Mouse (Mus musculus) limb, embryonic 15.5 days (tissue): Measurements from ENCODE around the gene Tnfaip8l2. TPM values are rescaled to one million over a fixed set of nuclear protein-coding genes. Genes with fewer than 3 reads are reported as not detected.
"Not testable (repeated sequence)": the region's sequence is repeated elsewhere in the genome, so short reads cannot be mapped to it uniquely, and the experiment has no call there.

Experiments
- ATAC-seq: fragments of 200-750 bp; cut with Nextera tagmentation; 2 replicates; pipeline ENCODE4 v1.8.0; 2017; ENCODE audit warnings: low read depth, moderate TSS enrichment; ENCODE audit not compliant: insufficient number of reproducible peaks, low FRiP score, low TSS enrichment
- H3K27ac ChIP-seq: fragments of 300-500 bp; sonication (generic); 2 replicates; pipeline ENCODE4 v1.5.1; 2015; ENCODE audit warnings: moderate library complexity, mild to moderate bottlenecking, inconsistent platforms
- H3K27me3 ChIP-seq: fragments of 300-500 bp; sonication (generic); 2 replicates; pipeline ENCODE4 v1.6.1; 2015; ENCODE audit warnings: inconsistent platforms
- H3K36me3 ChIP-seq: fragments of 300-500 bp; sonication (generic); 2 replicates; pipeline ENCODE4 v1.6.1; 2015; ENCODE audit warnings: inconsistent platforms
- H3K4me1 ChIP-seq: fragments of 300-500 bp; sonication (generic); 2 replicates; pipeline ENCODE4 v1.6.1; 2015; ENCODE audit warnings: inconsistent platforms
- H3K4me2 ChIP-seq: fragments of 300-500 bp; sonication (generic); 2 replicates; pipeline ENCODE4 v1.6.1; 2015; ENCODE audit warnings: mild to moderate bottlenecking, inconsistent platforms
- H3K4me3 ChIP-seq: fragments of 300-500 bp; sonication (generic); 2 replicates; pipeline ENCODE4 v1.5.1; 2015; ENCODE audit warnings: mild to moderate bottlenecking, inconsistent platforms
- H3K9ac ChIP-seq: fragments of 300-500 bp; sonication (generic); 2 replicates; pipeline ENCODE4 v1.6.1; 2015; ENCODE audit warnings: inconsistent platforms
- H3K9me3 ChIP-seq: fragments of 300-500 bp; sonication (generic); 2 replicates; pipeline ENCODE4 v1.6.1; 2016; ENCODE audit warnings: inconsistent platforms
- WGBS: fragments of 180-500 bp; shearing (Covaris S2); methylation state at CpG from one replicate; pipeline ENCODE4 v1.1.7; 2015; 5-methylcytosine and 5-hydroxymethylcytosine counted together
- polyA plus RNA-seq: library from polyadenylated mRNA; unstranded; fragments of >200 nt; fragmentation: Nextera tagmentation; extraction: Ambion mirVana; gene quantifications from 2 replicates; pipeline ENCODE4 v1.2.1, GENCODE M21; 2015

The Tnfaip8l2 gene
- polyA plus RNA-seq, 1 experiment from 2014 or later: 6.1 TPM

DNA sequence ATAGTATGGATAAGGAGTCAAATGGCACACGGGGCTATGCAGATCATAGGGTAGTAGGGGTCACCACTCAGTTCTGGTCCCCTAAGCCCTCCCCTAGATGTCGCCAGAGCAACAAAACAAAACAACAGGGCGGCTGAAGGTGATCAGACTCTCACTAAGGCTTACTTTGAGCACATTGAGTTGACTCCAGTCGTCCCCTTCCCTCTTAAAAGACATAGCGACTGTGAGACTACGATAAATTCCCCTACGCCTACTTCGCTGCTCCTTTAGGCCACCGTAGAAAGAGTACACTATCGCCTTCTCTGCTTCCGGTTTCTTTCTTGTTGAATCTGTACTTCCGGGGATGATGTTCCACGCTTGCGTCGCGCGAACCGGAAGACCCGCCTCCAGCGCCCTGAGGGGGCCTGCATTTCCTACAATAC lies 8.5 kb downstream of the Tnfaip8l2 start, which contains the start of the genes Scnm1 and Lysmd1:
Gene Scnm1 (minus strand): TSS at position 332 of the 422 bp plus-strand sequence.
Gene Lysmd1 (plus strand): TSS at position 409 of the 422 bp plus-strand sequence.
- peak within 1 kb of the TSS; percentile 72 for H3K9ac ChIP-seq
- WGBS: under 1% methylated on average over 20 of the region's 20 CpGs
- no peaks in the 10 kb centered on the region for H3K9me3 ChIP-seq
- no peaks in the 10 kb centered on the region for H3K27me3 ChIP-seq
- H3K4me3 ChIP-seq: peak within 1 kb of the TSS; percentile 68
- H3K36me3 ChIP-seq: peaks cover 21% of the 10 kb centered on the region
- peak within 1 kb of the TSS; percentile 83 for H3K27ac ChIP-seq
- peak within 1 kb of the TSS; percentile 76 for H3K4me2 ChIP-seq
- H3K4me1 ChIP-seq: peaks cover 27% of the 10 kb centered on the region
- ATAC-seq: peak; percentile 89

GRCm38 (mm10) chr3:95133176-95133575 lies 9.0 kb downstream of the Tnfaip8l2 start:
- Histone ChIP-seq H3K9ac (peak overlapping the region; percentile 72), H3K36me3 (peaks cover 22% of the 10 kb centered on the region), H3K9me3 (no peaks in the 10 kb centered on the region), H3K4me3 (peak overlapping the region; percentile 68), H3K4me2 (peak overlapping the region; percentile 76), H3K4me1 (peaks cover 27% of the 10 kb centered on the region), H3K27me3 (no peaks in the 10 kb centered on the region), H3K27ac (peak overlapping the region; percentile 83)
- WGBS: 57% methylated on average over 11 of the region's 11 CpGs
- no peak for ATAC-seq

DNA sequence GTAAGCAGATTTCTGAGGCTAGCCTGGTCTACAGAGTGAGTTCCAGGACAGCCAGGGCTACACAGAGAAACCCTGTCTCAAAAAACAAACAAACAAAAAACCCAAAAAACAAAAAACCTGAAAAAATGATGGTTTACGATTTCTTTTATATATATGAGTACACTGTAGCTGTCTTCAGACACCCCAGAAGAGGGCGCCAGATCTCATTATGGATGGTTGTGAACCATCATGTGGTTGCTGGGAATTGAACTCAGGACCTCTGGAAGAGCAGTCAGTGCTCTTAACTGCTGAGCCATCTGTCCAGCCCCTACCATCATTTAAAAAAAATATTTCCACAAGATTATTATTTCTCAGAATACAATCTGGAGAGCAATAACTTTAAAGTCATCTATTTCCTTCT lies 9.8 kb downstream of the Tnfaip8l2 start:
- 79% methylated on average over 2 of the region's 2 CpGs for WGBS
- H3K27ac ChIP-seq, H3K27me3 ChIP-seq, H3K9me3 ChIP-seq, H3K4me3 ChIP-seq, H3K9ac ChIP-seq, ATAC-seq, H3K4me2 ChIP-seq: not testable (repeated sequence)
- peaks cover 27% of the 10 kb centered on the region for H3K4me1 ChIP-seq
- H3K36me3 ChIP-seq: peaks cover 18% of the 10 kb centered on the region

DNA sequence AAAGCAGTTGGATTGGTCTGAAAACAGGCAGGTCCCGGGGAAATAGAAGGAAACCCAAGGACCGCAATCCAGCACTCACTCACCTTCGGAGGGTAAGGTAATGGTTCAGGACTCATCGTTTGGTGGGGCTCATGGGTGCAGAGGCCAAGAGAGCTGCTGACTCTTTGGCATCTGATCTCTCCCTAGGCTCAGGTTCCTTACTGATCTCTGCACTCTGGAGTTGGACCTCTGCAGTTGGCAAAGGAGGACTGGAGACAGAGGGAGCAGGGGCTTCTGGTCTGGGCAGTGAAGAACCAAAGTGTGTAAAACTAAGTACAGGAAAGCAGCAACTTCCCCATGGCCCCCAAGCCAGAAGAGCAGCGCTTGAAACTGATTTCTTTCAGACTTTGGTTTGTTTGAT lies 12.1 kb downstream of the Tnfaip8l2 start:
- H3K9ac ChIP-seq: no peak overlapping the region
- ATAC-seq: no peak

GRCm38 (mm10) chr3:95129226-95129651 lies 12.9 kb downstream of the Tnfaip8l2 start:
- Histone ChIP-seq H3K9me3 (no peaks in the 10 kb centered on the region), H3K36me3 (peaks cover 18% of the 10 kb centered on the region), H3K4me3 (no peak overlapping the region), H3K27me3 (no peaks in the 10 kb centered on the region), H3K4me2 (no peak overlapping the region), H3K4me1 (peaks cover 27% of the 10 kb centered on the region), H3K27ac (no peak overlapping the region), H3K9ac (no peak overlapping the region)
- ATAC-seq: no peak
- WGBS: 36% methylated on average over 6 of the region's 6 CpGs

More for the DNA sequence above, 12.1 kb downstream of the Tnfaip8l2 start:
- no peaks in the 10 kb centered on the region for H3K27me3 ChIP-seq
- H3K4me1 ChIP-seq: peaks cover 21% of the 10 kb centered on the region
- 79% methylated on average over 5 of the region's 5 CpGs for WGBS
- peaks cover 18% of the 10 kb centered on the region for H3K36me3 ChIP-seq
- no peaks in the 10 kb centered on the region for H3K9me3 ChIP-seq
- H3K4me3 ChIP-seq: no peak overlapping the region
- no peak overlapping the region for H3K27ac ChIP-seq
- H3K4me2 ChIP-seq: no peak overlapping the region

DNA sequence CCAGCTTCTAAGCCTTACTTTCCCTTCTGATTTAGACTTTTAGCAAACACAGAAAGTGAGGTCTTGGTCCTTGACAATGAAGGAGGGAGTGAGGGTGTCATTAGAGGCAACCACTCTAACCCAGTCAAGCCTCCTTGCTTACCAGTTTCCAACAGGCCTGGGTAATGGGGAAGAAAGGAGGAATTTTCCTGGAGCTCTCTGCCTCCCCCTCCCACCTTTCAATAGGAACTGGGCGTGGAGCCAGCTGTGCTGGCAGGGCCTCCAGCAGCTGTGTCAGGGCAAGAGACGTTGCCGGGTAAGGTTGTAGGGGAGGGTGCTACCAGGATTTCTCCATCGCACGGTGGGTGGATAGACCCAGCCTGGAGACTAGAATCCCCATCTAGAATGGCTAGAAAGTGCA lies 17.2 kb downstream of the Tnfaip8l2 start:
- Histone ChIP-seq H3K4me2 (peak overlapping the region; percentile 5; the same call in 1 of the 2 replicates), H3K27me3 (no peaks in the 10 kb centered on the region), H3K9ac (no peak overlapping the region), H3K4me1 (peaks cover 21% of the 10 kb centered on the region), H3K9me3 (no peaks in the 10 kb centered on the region), H3K36me3 (peaks cover 41% of the 10 kb centered on the region), H3K27ac (peak overlapping the region; percentile 67; the same call in 1 of the 2 replicates), H3K4me3 (no peak overlapping the region)
- WGBS: 8% methylated on average over 5 of the region's 5 CpGs
- no peak for ATAC-seq

GRCm38 (mm10) chr3:95124246-95124645 lies 17.9 kb downstream of the Tnfaip8l2 start, which contains the start of gene Tmod4:
TSS of gene Tmod4 (plus strand) at chr3:95124476.
- Histone ChIP-seq H3K4me1 (peaks cover 19% of the 10 kb centered on the region), H3K4me3 (no peak within 1 kb of the TSS), H3K27ac (peak within 1 kb of the TSS; percentile 67; the same call in 1 of the 2 replicates), H3K9me3 (no peaks in the 10 kb centered on the region), H3K4me2 (peak within 1 kb of the TSS; percentile 5; the same call in 1 of the 2 replicates), H3K36me3 (peaks cover 43% of the 10 kb centered on the region), H3K9ac (no peak within 1 kb of the TSS), H3K27me3 (no peaks in the 10 kb centered on the region)
- 50% methylated on average over 6 of the region's 6 CpGs for WGBS
- 0 out of 2 replicates have a peak, but pooled peaks have one; percentile 30 for ATAC-seq

DNA sequence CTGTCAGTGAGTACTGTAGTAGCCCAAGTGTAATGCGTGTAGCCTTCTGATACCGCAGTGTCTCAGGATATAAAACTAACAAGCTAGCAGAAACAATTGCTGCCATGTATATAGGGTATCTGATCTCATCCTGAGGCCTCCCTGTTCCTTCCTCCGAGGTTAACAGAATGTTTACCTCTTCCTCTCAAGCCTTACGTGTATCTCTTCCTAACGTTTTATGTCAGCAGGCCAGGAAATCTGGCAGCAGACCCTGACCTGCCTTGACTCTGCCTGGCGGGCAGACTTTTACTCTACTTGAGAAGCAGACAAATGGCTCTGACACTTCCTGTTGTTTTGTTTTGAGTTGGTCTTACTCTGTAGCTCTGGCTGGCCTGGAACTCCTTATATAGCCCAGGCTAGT lies 20.6 kb downstream of the Tnfaip8l2 start:
- Histone ChIP-seq H3K9me3 (no peaks in the 10 kb centered on the region), H3K4me3 (no peak overlapping the region), H3K9ac (no peak overlapping the region), H3K4me1 (peaks cover 17% of the 10 kb centered on the region), H3K4me2 (no peak overlapping the region), H3K36me3 (peaks cover 62% of the 10 kb centered on the region), H3K27ac (no peak overlapping the region), H3K27me3 (no peaks in the 10 kb centered on the region)
- no peak for ATAC-seq
- WGBS: 75% methylated on average over 6 of the region's 6 CpGs

- no peaks in the 10 kb centered on the region for H3K9me3 ChIP-seq
- H3K4me1 ChIP-seq: no peaks in the 10 kb centered on the region
- no peak overlapping the region for H3K4me3 ChIP-seq
- H3K36me3 ChIP-seq: peaks cover 80% of the 10 kb centered on the region
- no peak for ATAC-seq
- no peaks in the 10 kb centered on the region for H3K27me3 ChIP-seq
- no peak overlapping the region for H3K4me2 ChIP-seq
- H3K9ac ChIP-seq: no peak overlapping the region
- WGBS: 81% methylated on average over 2 of the region's 2 CpGs
- H3K27ac ChIP-seq: no peak overlapping the region
Observed at GRCm38 (mm10) chr3:95117751-95118150, 24.4 kb downstream of the Tnfaip8l2 start.

- no peak for ATAC-seq
- peaks cover 8% of the 10 kb centered on the region for H3K4me1 ChIP-seq
- H3K4me3 ChIP-seq: no peak overlapping the region
- no peaks in the 10 kb centered on the region for H3K9me3 ChIP-seq
- no peaks in the 10 kb centered on the region for H3K27me3 ChIP-seq
- WGBS: 93% methylated on average over 1 of the region's 1 CpGs
- H3K9ac ChIP-seq: no peak overlapping the region
- H3K4me2 ChIP-seq: 0 out of 2 replicates have a peak overlapping the region, but pooled peaks have one; percentile 5
- no peak overlapping the region for H3K27ac ChIP-seq
- H3K36me3 ChIP-seq: peaks cover 33% of the 10 kb centered on the region
Observed at GRCm38 (mm10) chr3:95112760-95113159, 29.4 kb downstream of the Tnfaip8l2 start.

DNA sequence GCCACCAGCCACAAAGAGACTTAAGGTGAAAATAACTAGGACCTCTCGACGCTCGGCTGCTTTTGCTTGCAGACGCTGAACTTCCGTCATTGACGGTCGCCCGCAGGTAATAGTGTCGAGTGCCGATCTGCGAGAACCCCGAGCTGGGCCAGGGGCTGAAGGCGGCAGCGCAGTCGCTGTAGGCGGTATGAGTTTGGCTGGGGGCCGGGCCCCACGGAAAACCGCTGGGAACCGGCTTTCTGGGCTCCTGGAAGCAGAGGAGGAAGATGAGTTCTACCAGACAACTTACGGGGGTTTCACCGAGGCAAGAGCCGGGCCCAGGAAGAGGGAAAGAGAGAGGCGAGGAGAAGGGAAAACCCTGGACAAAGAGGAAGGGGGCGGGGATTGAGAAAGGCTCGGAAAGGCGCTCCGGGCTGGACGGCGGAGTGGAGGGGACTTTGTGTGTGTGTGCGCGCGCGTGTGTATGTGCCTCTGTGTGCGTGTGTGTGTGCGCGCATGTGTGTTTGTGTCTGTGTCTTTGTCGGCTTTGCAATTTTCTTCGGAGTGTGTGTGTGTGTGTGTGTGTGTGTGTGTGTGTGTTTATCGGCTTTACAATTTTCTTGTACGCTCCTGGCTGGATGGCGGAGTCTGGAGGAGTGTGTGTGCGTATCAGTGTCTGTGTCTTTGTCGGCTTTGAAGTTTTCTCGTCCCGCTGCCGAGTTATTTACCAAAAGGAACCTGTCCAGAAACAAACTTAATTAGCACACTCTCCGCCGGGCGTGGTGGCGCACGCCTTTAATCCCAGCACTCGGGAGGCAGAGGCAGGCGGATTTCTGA lies 31.0 kb downstream of the Tnfaip8l2 start, which contains the start of gene Vps72:
Gene Vps72 (plus strand): TSS at position 112 of the 816 bp plus-strand sequence.
- ATAC-seq: peak; percentile 72
- WGBS: under 1% methylated on average over 53 of the region's 54 CpGs
- peaks cover 20% of the 10 kb centered on the region for H3K36me3 ChIP-seq
- H3K9me3 ChIP-seq: no peaks in the 10 kb centered on the region
- H3K27me3 ChIP-seq: no peaks in the 10 kb centered on the region
- peak within 1 kb of the TSS; percentile 78 for H3K4me3 ChIP-seq
- H3K27ac ChIP-seq: peak within 1 kb of the TSS; percentile 98
- H3K4me2 ChIP-seq: peak within 1 kb of the TSS; percentile 53
- peaks cover 8% of the 10 kb centered on the region for H3K4me1 ChIP-seq
- peak within 1 kb of the TSS; percentile 71 for H3K9ac ChIP-seq

- WGBS: 73% methylated on average over 2 of the region's 2 CpGs
- Histone ChIP-seq H3K4me1 (peaks cover 14% of the 10 kb centered on the region), H3K9ac (no peak overlapping the region), H3K4me2 (no peak overlapping the region), H3K4me3 (no peak overlapping the region), H3K9me3 (no peaks in the 10 kb centered on the region), H3K36me3 (peaks cover 3% of the 10 kb centered on the region; the same call in 1 of the 2 replicates), H3K27me3 (no peaks in the 10 kb centered on the region), H3K27ac (no peak overlapping the region)
- ATAC-seq: no peak
Observed at GRCm38 (mm10) chr3:95107898-95108297, 34.3 kb downstream of the Tnfaip8l2 start.
